Mouse (Mus musculus): ENCODE measurements around the gene Dcbld2.

DNA sequence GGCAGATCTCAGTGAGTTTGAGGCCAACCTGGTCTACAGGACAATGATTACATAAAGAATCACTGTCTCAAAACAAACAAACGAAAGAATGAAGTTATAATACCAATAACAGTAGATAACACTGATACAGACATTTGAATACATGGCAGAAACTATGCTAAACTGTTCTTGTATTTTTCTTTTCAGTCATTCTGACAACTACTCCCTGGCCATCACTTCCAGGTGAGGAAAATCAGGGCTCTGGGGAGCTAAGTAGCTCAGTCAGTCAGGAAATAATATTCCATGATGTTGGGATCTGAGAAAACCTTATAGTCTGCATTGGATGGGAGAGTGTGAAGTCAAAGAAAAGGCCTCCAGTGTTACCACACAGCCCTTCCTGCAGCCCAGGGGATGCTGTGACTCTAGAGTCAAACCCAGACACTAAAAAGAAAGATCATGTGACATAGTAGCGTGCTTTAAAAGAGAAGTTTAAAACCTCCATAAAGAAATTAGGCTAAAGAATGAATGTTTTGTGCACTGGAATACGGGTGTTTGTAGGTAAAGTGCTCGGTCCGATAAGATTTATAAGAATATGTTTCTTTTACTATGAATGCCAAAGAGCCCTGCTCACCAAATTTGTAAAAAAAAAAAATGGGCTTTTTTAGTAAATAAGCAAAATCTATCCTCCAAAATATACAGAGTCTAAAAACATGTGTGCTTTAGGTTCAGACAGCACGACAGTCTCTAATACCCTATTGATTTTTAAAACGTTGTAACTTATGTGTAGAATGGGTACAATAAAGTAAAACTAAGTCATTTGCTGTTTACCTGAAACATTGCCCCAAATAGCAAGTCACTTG, 108.9 kb downstream of the Dcbld2 start:
- TF ChIP-seq ZMIZ1 (IDR thresholded peaks at IDR 0.05; ENCODE audit: low read depth, low read length) (no peak), HCFC1 (IDR thresholded peaks at IDR 0.05; ENCODE audit: low read depth, low read length) (no peak)
